Mouse (Mus musculus) small intestine, adult 2 months (tissue): ENCODE results near the gene Rtl1.

Experiments
- CTCF ChIP-seq: fragments of 200-500 bp; IDR thresholded peaks from 2 replicates; pipeline ENCODE4 v1.5.1; 2012; ENCODE audit warnings: low read depth, mild to moderate bottlenecking, control low read depth, inconsistent platforms, low read length, moderate library complexity, mixed read lengths; ENCODE audit not compliant: insufficient replicate concordance, insufficient read length; ENCODE audit errors: extremely low read depth
- POLR2A ChIP-seq: fragments of 200-500 bp; IDR thresholded peaks from 2 replicates; pipeline ENCODE4 v1.6.1; 2012; ENCODE audit warnings: low read depth, mild to moderate bottlenecking, control low read depth, inconsistent platforms, low read length, moderate library complexity

GRCm38 (mm10) chr12:109545875-109546732, 54.0 kb downstream of the Rtl1 start:
- TF ChIP-seq CTCF (no peak), POLR2A (no peak)
